Mouse (Mus musculus) E14TG2a.4 (cell line): ENCODE data around the gene Desi1.

Source experiments
- H3K27me3 ChIP-seq: 2 replicates; pipeline ENCODE4 v1.6.1; 2014; ENCODE audit warnings: low read length, control low read depth; ENCODE audit not compliant: insufficient read depth
- H3K36me3 ChIP-seq: 2 replicates; pipeline ENCODE4 v1.6.1; 2014; ENCODE audit warnings: low read length, control low read depth; ENCODE audit not compliant: insufficient read depth
- H3K4me1 ChIP-seq: replicated peaks from 2 replicates; pipeline ENCODE4 v1.6.1; 2014; ENCODE audit warnings: low read depth, low read length, control low read depth
- H3K4me3 ChIP-seq: replicated peaks from 2 replicates; pipeline ENCODE4 v1.5.1; 2014; ENCODE audit warnings: mild to moderate bottlenecking, low read length
- H3K9me3 ChIP-seq: 2 replicates; pipeline ENCODE4 v1.6.1; 2014; ENCODE audit warnings: low read length, control low read depth
- CTCF ChIP-seq: conservative IDR thresholded peaks from 2 replicates; pipeline ENCODE4 v1.5.1; 2014; ENCODE audit warnings: low read length
- NANOG ChIP-seq: IDR thresholded peaks from 2 replicates; pipeline ENCODE4 v1.6.1; 2014; ENCODE audit warnings: borderline replicate concordance, low read length, mixed read lengths
- POU5F1 ChIP-seq: IDR thresholded peaks from 2 replicates; pipeline ENCODE4 v1.6.1; 2014; ENCODE audit warnings: low read length, borderline replicate concordance

The Desi1 gene

GRCm38 (mm10) chr15:82015392-82016100 lies 18.1 kb downstream of the Desi1 start:
- H3K9me3 ChIP-seq: no peaks in the 10 kb centered on the region
- H3K27me3 ChIP-seq: peaks cover 8% of the 10 kb centered on the region
- peaks cover 29% of the 10 kb centered on the region for H3K36me3 ChIP-seq
- H3K4me1 ChIP-seq: peaks cover 40% of the 10 kb centered on the region
- peak overlapping the region; percentile 97 for H3K4me3 ChIP-seq
- TF ChIP-seq NANOG (no peak), CTCF (no peak), POU5F1 (no peak)

- Histone ChIP-seq H3K27me3 (peaks cover 8% of the 10 kb centered on the region), H3K4me3 (peak overlapping the region; percentile 97), H3K9me3 (no peaks in the 10 kb centered on the region), H3K36me3 (peaks cover 24% of the 10 kb centered on the region), H3K4me1 (peaks cover 40% of the 10 kb centered on the region)
- no peak for TF ChIP-seq POU5F1
- no peak for TF ChIP-seq CTCF
- TF ChIP-seq NANOG: no peak
Measured at GRCm38 (mm10) chr15:82014745-82015391, 18.8 kb downstream of the Desi1 start.

GRCm38 (mm10) chr15:82011947-82012346 lies 21.7 kb downstream of the Desi1 start:
- Histone ChIP-seq H3K27me3 (peaks cover 8% of the 10 kb centered on the region), H3K9me3 (no peaks in the 10 kb centered on the region), H3K4me1 (peaks cover 32% of the 10 kb centered on the region), H3K36me3 (peaks cover 15% of the 10 kb centered on the region; the same call in 1 of the 2 replicates), H3K4me3 (no peak overlapping the region)
- TF ChIP-seq CTCF (no peak), NANOG (no peak), POU5F1 (no peak)

- no peak overlapping the region for H3K4me3 ChIP-seq
Measured at GRCm38 (mm10) chr15:82004257-82004656, 29.4 kb downstream of the Desi1 start.

GRCm38 (mm10) chr15:81993992-81994391 lies 39.7 kb downstream of the Desi1 start:
- no peaks in the 10 kb centered on the region for H3K9me3 ChIP-seq
- no peaks in the 10 kb centered on the region for H3K27me3 ChIP-seq
- H3K4me1 ChIP-seq: peaks cover 82% of the 10 kb centered on the region
- TF ChIP-seq NANOG: no peak
- no peak for TF ChIP-seq POU5F1
- no peak overlapping the region for H3K4me3 ChIP-seq
- peaks cover 62% of the 10 kb centered on the region for H3K36me3 ChIP-seq

More at GRCm38 (mm10) chr15:82004257-82004656, 29.4 kb downstream of the Desi1 start:
- Histone ChIP-seq H3K36me3 (peaks cover 55% of the 10 kb centered on the region), H3K4me1 (peaks cover 5% of the 10 kb centered on the region; the same call in 1 of the 2 replicates), H3K9me3 (no peaks in the 10 kb centered on the region), H3K27me3 (no peaks in the 10 kb centered on the region)
- TF ChIP-seq POU5F1: no peak
- TF ChIP-seq CTCF: no peak
- no peak for TF ChIP-seq NANOG

- no peaks in the 10 kb centered on the region for H3K27me3 ChIP-seq
- no peak for TF ChIP-seq CTCF
- TF ChIP-seq NANOG: no peak
- TF ChIP-seq POU5F1: no peak
- peaks cover 63% of the 10 kb centered on the region for H3K4me1 ChIP-seq
- H3K36me3 ChIP-seq: peaks cover 29% of the 10 kb centered on the region
- no peaks in the 10 kb centered on the region for H3K9me3 ChIP-seq
- no peak overlapping the region for H3K4me3 ChIP-seq
Measured at GRCm38 (mm10) chr15:81990549-81990948, 43.1 kb downstream of the Desi1 start.

GRCm38 (mm10) chr15:81989371-81990062 lies 44.1 kb downstream of the Desi1 start:
- TF ChIP-seq NANOG (no peak), CTCF (peak; percentile 72), POU5F1 (no peak)
- no peak overlapping the region for H3K4me3 ChIP-seq
- peaks cover 63% of the 10 kb centered on the region for H3K4me1 ChIP-seq
- H3K36me3 ChIP-seq: peaks cover 21% of the 10 kb centered on the region
- no peaks in the 10 kb centered on the region for H3K9me3 ChIP-seq
- no peaks in the 10 kb centered on the region for H3K27me3 ChIP-seq

- Histone ChIP-seq H3K36me3 (peaks cover 2% of the 10 kb centered on the region; the same call in 1 of the 2 replicates), H3K4me1 (peaks cover 47% of the 10 kb centered on the region), H3K9me3 (no peaks in the 10 kb centered on the region), H3K27me3 (no peaks in the 10 kb centered on the region), H3K4me3 (no peak within 1 kb of the TSS)
- TF ChIP-seq CTCF (no peak), POU5F1 (no peak), NANOG (no peak)
Measured at GRCm38 (mm10) chr15:81987646-81988045, 46.0 kb downstream of the Desi1 start, which contains the start of gene Xrcc6. Xrcc6 (plus strand) TSS chr15:81987835.
